19 mouse cellular contexts compared by ENCODE assay signal in genomic region chr9:104239076-104239475, GRCm38 (mm10).
"Had no signal": no experiment of that assay in that cellular context is flagged by ENCODE, and none has a peak within 500 bp of the region (broad histone marks: within the 10 kb centered on the region; RNA-seq: fewer than 3 reads in every experiment).

No protein-coding gene starts in this region.

- H3K27ac ChIP-seq: limb, embryonic 12.5 days; limb, embryonic 15.5 days; liver, embryonic 12.5 days; liver, embryonic 15.5 days; macrophage; midbrain, embryonic 15.5 days; neural tube, embryonic 12.5 days; neural tube, embryonic 15.5 days had no signal

- H3K27me3 ChIP-seq: limb, embryonic 12.5 days; limb, embryonic 15.5 days; liver, embryonic 12.5 days; liver, embryonic 15.5 days; midbrain, embryonic 15.5 days; neural tube, embryonic 12.5 days; neural tube, embryonic 15.5 days had no signal

- H3K4me3 ChIP-seq: limb, embryonic 12.5 days; limb, embryonic 15.5 days; liver, embryonic 12.5 days; liver, embryonic 15.5 days; midbrain, embryonic 15.5 days; neural tube, embryonic 12.5 days; neural tube, embryonic 15.5 days had no signal

- H3K4me1 ChIP-seq: limb, embryonic 12.5 days; limb, embryonic 15.5 days; liver, embryonic 12.5 days; liver, embryonic 15.5 days; midbrain, embryonic 15.5 days; neural tube, embryonic 12.5 days had no signal

- DNase-seq: kidney, adult 18-20 months; kidney, adult 9 months; kidney, postnatal 14 days; kidney, postnatal 4 days; left cerebral cortex, postnatal 4 days; lung, embryonic 14.5 days; lung, postnatal 14 days; retina, postnatal 1 day; thymus, adult 18-20 months; thymus, postnatal 4 days had no signal

- H3K9me3 ChIP-seq: limb, embryonic 12.5 days; limb, embryonic 15.5 days; liver, embryonic 12.5 days; liver, embryonic 15.5 days; midbrain, embryonic 15.5 days; neural tube, embryonic 12.5 days; neural tube, embryonic 15.5 days had no signal

- ATAC-seq: intestine, embryonic 16.5 days; liver, embryonic 12.5 days; midbrain, embryonic 15.5 days had no signal
